Mouse (Mus musculus) right cerebral cortex, adult 18-20 months (tissue): ENCODE measurements at regions not wholly inside any gene's neighbourhood (a gene's known extent, or its start where the extent isn't known, plus 50 kb on each side); places are given as distances from the start of the nearest gene placed in this dataset.

ENCODE experiments used
- DNase-seq: peaks from one replicate; pipeline ENCODE4 v3.0.0; 2022; ENCODE audit warnings: mixed read lengths

GRCm38 (mm10) chr5:49644606-49645005 is 119.9 kb upstream of the Kcnip4 start:
- DNase-seq, result no peak

GRCm38 (mm10) chr5:49642439-49642838 is 117.7 kb upstream of the Kcnip4 start:
- no peak for DNase-seq

GRCm38 (mm10) chr5:49641206-49641830 is 116.6 kb upstream of the Kcnip4 start:
- no peak for DNase-seq

- DNase-seq, result no peak
Measured at GRCm38 (mm10) chr5:49639637-49640036, 114.9 kb upstream of the Kcnip4 start.

- DNase-seq, result no peak
Measured at GRCm38 (mm10) chr5:49620152-49620551, 95.4 kb upstream of the Kcnip4 start.

- DNase-seq, result no peak
Measured at GRCm38 (mm10) chr5:49606761-49607160, 82.1 kb upstream of the Kcnip4 start.

- no peak for DNase-seq
Measured at GRCm38 (mm10) chr5:49580777-49581176, 56.1 kb upstream of the Kcnip4 start.

- DNase-seq, result no peak
Measured at GRCm38 (mm10) chr5:49575901-49576300, 51.2 kb upstream of the Kcnip4 start.
